Mouse (Mus musculus) retina, adult 2 months (tissue): ENCODE measurements at regions not wholly inside any gene's neighbourhood (a gene's known extent, or its start where the extent isn't known, plus 50 kb on each side); places are given as distances from the start of the nearest gene placed in this dataset.

ENCODE experiments used
- DNase-seq: peaks from one replicate; pipeline ENCODE4 v3.0.0-alpha.2; 2012; ENCODE audit warnings: low read depth, low spot score

GRCm38 (mm10) chr15:45453797-45454196, 5319.6 kb downstream of the 9330182O14Rik start:
- DNase-seq, result peak; percentile 13

DNA sequence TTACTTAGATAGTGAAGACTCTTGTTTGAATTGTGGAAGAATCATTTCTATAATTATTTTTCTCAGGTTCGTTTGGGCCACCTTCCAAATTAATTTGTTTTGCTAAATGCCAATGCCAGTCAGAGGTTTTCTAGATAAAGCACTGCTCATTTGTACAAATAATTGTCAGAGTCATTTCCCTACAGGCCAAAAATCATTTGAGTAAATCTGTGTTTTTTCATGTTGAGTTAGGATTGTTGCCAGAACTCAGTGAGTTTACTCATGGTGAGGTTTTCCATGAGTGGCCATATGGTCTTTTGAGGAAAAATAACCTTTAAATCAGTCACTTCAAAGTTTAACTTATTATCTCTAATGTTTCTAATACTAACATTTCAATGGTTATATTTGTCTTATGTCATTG, 5336.3 kb downstream of the 9330182O14Rik start:
- DNase-seq, result no peak

DNA sequence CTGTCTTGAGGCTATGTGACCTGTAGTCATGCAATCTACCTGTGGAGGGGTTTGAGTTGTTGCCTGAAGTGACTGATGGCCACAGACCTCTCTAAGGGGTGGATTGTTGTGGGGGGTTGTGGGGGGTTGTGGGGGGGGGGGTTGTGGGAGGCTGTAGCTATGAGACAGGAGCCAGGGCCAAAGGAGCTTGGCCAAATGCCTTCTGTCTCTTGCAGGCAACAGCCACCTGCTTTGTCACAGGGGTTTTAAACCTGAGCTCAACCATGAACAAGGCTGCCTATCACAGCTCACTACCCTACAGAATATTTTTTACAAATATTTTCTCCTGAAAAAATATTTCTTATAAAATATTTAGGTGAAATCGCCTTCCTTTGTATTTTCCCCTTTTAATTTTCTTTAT, 5339.0 kb downstream of the 9330182O14Rik start:
- no peak for DNase-seq

GRCm38 (mm10) chr15:45510271-45510670, 5376.1 kb downstream of the 9330182O14Rik start:
- no peak for DNase-seq
